Mouse (Mus musculus): Measurements from ENCODE around the gene Ston2.

Ston2 gene

DNA sequence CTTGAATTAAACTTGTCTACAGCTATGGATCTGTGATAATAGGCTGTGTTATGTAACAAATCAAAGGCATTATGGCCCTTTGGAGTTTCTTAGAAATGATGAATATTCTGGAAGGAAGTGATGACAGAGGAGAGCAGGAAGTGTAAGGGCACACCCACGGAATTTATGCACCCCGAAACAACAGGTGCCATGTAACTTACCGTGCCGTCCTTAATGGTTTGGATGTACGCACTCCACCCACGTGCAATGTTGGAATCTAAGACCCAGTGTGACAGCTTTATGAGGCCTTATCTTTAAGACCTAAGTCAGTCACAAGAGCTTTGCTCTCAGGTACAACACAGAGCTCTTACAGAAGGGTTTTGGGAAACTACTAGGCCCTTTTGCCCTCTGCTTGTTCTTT, 124.9 kb downstream of the Ston2 start:
- DNase-seq (ENCODE audit: low read depth, low spot score) = no peak

DNA sequence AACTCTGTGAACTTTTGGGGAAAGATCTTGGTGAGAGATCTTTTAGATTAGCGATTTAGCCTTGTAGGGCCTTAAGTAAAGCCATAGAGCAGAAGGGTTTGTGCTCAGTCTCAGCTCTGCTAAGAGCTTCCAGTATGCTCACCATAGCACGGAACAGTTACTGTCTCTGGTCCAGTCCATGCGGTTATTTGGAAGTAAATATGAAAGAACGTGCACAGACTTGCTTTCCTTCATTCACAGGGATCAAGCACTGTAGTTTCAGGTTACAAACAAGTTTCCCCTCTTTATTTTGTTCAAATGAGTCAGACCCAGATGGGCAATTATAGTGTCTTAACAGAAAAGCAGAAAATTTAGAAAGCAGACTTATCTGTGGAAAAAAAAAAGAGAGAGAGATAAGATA, 125.3 kb downstream of the Ston2 start:
- no peak for DNase-seq (ENCODE audit: low read depth, low spot score)

DNA sequence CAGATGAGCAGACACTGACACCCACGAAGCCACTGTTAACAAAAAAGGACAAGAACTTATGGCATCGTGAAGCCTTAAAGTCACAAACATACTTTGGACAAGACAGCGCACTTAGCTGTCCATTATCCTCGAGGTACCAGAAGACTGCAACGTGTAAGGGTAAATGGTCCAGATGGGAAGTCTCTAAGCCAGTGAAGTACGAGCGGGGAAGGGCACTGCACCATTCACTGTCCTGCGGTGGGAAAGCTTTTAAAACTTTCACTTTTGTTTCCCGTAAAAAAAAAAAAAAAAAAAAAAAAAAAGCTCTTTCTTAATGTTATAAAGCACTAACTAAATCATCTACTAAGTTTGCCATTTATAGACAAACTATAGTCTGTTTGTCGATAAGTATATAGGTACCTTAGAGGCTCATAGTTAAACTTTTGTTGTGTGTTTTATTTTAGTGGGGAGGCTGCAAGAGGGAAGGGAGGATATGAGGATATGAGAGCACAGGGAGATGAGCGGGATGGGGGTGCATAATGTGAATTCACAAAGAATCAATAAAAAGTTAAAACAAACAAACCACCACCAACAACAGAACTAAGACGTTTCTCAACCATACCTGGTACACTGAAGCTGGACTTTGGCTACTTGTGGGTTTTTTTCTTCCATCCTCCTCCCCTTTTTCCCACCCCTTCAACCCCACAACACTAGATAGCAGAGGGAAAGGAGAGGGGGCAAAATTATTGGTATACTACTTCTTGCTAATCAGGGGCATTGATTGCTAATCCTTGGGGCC, 127.4 kb downstream of the Ston2 start:
- no peak for DNase-seq (ENCODE audit: low read depth, low spot score)

DNA sequence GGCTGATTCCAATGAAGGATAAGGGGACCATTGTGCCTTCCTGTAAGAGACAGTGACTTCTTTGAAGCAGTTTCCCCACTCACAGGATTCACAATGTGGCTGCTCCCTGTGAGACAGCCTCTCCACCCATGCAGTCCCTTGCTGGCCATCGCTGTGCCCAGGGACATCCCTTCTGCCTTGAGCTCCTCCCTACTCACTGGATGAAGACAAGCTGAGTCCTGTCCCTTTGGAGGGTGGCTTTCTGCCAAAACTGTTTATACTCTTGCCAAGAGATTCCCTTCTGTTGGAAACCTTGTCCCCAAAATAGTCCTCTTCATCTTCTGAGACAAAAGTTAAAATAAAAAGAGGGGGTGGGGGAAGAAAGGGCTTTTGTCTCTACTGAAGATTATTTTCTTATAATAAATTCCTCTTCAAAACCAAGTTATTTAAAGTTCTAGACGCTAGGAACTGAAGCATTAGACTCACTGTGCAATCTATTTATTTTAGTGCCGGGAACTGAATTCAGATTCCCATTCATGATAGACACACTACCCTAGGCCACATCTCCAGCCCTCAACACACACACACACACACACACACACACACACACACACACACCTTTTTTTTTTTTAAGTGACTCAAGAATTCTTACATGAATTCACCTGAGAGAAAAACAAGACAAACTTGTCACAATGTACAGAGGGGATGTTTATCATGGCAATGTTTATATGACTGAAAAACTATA, 133.6 kb downstream of the Ston2 start:
- DNase-seq (ENCODE audit: low read depth, low spot score) = peak; percentile 71

DNA sequence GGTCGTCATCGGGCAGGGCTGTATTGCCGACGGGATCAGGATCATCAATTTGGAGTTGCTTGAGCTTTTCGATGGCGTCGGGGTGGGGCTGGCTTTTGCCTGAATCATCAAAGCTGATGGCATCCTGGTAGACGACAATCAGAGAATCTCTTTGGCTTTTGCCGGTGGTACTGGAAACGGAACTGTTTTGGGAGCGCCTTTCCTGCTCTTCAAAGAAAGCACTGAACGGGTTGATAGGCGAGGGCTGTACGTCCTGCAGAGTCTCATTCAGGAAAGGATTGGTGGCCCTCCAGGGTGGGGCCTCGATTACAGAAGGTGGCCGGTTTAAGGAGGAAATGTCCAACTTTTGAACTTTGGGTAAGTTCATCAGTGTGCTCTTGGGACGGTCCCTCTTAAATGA, 139.8 kb downstream of the Ston2 start:
- no peak for DNase-seq (ENCODE audit: low read depth, low spot score)

DNA sequence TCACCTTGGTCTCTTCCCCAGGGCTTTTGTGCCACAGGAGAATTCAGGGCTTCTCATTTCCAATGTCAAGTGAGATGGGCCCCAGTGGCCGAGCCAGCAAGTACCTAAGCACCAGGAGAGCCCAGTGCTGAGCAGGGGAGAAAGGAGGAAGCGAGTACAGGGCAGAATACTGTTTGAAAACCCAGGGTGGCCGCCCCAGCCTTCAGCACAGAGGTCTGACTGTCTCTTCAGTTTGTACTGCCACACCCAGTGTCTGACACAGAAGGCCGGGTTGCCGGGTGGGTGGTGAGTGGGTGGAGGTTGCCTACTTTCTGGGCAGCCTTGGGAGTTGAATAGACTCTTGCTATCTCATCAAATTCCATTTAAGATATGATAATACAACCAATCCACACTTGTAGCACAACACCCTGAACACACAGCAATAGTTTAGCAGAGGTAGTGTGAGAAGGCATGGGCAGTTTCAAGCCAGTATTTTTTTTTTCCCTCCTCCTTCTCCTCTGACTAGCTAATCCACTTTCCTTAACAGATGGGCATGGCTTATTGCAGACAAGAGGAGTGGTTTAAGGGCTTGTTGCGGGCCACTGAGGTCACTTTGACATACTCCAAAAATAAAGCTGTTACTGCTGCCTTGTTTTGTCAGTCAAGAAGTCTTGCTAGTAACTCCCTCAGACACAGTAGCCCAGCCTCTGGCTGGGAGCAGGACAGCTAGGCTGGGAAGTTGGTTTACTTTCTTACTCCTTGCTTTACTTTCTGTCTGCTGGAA, 142.6 kb downstream of the Ston2 start:
- DNase-seq (ENCODE audit: low read depth, low spot score) = no peak

DNA sequence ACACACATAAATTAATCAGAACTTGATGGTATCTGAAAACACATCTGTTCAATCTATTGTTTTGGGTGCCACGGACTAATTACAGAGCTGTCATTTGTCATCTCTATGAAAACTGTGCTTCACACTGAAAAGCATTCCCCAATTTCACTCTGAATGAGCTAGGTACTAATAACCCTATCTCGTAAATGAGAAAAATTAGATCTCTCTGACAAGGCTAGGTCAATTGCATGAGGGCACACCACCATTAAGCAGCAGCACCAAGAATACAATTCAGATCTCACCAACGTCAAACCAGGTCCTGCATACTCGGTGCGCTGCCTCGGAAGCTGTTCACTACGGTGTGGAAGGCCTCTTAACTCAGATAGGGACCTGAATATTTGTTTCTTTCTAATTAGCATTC, 145.0 kb downstream of the Ston2 start:
- no peak for DNase-seq (ENCODE audit: low read depth, low spot score)

DNA sequence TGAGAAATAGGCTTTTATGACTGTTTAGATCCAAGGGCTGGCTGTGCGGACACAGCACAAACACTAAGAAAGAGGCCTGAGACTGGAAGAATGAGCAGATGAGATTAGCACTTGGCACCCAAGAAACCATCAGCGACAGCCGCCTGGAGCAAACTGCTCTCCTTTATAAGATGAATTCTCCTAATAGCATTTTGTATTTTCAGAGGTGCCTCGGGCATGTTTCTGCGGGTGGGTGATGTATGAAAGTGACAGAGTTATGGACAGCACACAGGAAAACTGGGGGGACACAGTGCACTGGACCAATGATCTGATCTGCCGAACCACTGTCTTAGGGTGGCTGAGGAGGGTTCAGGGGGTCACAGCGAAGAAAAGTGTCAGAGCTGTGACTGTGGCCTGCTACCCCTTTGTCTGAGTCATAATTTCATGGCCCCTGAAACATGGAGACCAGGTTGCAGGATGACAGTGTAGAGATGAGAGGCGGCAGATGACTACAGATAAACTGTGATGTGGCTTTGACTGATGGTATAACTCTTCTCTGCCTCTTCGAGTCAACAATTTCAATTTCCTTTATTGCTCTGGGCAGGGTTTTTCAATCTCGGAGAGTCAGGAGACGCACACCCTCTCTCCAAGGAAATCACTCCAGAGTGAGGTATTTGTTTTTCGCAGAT, 145.6 kb downstream of the Ston2 start:
- DNase-seq (ENCODE audit: low read depth, low spot score) = no peak

DNA sequence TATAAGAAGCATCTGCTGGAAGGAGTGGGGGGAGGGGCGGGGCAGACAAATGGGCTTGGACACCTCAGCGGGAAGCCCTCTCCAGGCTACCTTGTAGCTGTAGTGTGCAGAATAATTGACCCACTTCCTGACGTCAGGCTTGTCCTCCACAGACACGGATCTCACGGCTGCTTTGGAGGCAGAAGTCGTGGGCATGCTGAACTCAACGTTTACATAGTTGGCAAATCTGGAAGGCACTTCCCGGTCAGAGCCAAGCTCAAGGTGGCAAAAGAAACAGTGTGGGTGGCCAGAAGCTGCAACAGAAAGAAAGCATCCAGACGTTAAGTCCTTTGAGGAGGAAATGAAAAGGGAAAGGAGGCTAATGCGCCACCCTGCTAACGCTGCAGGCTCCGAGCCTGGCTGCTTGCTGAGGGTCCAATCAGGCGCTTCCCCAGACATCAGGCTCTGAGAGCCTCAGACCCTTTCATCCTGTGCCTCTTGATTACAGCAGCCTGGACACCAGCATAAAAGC, 146.5 kb downstream of the Ston2 start:
- DNase-seq (ENCODE audit: low read depth, low spot score) = peak; percentile 70

DNA sequence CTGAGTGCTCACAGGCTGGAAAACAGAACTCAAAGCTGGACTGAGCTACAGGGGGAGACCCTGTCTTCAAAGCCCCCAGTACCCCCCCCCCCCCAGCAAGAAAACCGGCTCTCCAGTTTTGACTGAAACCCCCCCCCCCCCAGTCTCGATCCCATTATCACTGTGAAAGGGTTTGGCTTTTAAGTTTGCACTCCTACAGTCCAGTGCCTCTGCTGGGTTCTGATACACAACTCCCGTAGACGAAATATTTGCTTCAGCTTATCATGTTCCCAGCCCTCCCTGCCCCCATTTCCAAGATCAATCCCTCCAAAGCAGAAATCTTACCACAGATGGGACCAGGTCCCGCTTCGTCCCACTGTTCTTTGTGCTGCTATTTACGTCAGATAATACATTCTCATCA, 147.1 kb downstream of the Ston2 start:
- no peak for DNase-seq (ENCODE audit: low read depth, low spot score)

DNA sequence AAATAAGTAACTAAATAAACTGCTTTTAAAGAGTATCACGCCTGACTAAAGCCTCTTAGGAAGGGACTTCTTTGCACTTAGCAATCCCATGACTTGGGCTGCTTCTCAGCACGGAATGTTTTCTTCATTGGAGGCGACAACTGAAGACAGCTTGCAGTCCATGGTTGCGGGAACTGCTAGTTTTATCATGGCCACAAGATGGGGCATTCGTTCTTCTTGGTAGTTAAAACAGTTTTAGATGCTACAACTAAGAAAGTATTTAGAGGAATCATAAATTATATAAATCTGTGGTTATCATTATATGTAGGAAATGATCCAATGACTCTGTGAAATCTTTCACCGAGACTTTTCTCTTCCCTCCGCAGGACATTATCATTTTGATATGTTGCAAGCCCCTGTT, 147.5 kb downstream of the Ston2 start:
- peak; percentile 88 for DNase-seq (ENCODE audit: low read depth, low spot score)

DNA sequence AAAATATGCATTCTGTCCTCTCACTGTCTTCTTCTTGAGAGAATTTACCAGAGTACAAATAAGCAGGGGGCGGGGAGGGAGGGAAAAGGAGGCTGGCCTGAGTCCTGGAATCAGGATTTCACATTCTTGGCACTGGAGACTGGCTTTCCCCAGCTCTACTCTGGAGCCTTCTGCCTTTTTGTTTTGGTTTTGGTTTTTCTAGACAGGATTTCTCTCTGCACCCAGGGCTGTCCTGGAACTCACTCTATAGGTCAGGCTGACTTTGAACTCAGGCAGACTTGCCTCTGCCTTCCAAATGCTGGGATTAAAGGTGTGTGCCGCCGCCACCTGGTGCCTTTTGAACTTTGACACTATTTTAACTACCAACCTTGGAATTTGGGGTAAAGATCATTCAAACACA, 149.8 kb downstream of the Ston2 start:
- peak; percentile 15 for DNase-seq (ENCODE audit: low read depth, low spot score)

DNA sequence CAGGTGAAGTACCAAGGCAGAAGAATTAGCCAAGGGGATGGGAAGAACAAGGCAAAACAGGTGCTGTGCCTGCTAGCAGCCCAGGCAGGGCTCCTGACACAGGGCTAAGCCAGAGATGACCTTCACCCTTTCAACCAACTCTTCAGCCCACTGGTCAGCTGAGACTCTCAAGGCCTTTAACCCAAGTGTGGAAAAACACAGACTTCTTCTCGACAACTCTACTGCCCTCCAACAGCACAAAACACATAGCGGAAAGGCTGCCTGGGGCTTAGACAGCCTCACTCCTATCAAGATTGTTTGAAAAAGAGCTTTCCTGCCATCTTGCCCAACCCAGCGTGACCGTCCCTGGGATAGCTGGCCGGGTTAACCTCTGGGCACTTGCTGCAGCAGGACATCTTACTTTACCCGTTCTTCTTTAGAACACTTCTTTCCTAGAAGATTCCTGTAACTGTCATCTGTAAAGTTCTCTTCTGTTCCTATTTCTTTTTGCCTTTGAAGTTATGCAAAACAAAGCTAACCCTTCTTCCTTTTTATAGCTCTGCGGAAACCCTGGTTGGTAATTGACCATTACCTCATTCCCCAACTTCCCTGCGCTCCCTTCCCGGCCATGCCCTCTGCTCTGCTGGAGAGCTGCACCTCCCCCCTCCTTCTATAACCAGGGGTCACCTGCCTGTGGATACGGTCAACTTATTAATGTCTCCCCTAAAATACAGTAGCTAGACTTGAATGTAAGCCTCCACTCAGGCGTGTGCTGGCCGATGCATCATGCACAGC, 150.9 kb downstream of the Ston2 start:
- no peak for DNase-seq (ENCODE audit: low read depth, low spot score)

DNA sequence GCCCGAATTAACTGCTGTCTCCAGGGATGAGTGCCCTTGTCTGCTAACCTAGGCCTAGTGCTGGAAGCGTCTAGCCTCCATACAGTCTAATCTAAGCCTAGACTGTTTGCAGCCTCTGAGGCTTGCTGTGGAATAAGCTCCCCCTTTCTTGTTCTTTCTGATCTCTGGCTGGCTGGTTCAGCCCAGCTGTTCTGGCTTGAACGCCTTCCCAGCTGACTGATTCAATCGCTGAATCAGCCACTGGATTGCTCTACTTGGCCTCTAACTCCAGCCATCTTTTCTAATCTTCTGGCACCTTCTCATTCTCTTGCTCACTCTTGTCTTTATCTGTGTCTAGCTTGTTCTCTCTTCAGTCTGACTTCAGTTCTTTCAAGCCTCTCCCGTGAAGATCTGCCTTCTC, 161.7 kb downstream of the Ston2 start:
- no peak for DNase-seq (ENCODE audit: low read depth, low spot score)

DNA sequence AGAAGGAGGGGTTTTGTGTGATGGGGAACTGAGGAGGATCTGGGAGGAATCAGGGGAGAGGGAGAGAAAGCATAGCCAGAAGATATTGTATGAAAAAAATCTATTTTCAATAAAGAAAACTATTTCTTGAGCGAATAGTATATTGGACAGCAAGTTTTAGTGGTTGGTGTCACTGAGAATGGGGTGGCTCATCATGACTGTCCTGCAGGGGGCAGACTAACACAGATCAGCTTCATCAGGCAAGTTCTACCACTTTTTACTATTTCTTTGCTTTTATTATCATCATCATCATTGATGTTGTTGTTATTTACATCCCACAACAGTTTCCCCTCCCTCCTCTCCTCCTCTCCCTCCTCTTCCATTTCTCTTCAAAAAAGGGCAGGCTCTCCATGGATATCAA, 163.2 kb downstream of the Ston2 start:
- peak; percentile 43 for DNase-seq (ENCODE audit: low read depth, low spot score)

DNA sequence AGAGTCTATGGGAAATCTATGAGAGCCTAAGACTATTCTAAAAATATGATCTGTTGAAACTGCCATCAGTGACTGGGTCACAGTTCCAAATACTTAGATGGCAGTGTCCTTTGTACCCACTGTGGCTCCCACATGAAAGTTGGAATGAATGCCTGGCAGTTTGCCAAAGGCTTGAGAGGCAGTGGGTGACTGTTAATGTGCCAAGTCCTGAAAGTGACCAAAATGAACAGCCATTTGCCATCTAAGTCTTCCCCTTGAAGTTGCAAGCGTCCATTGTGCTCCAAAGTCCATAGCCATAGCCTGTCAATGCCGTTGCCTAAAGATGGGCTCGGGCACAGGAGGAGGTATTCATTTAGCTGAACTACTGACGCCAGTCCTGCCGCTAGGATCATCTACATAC, 178.8 kb downstream of the Ston2 start:
- DNase-seq (ENCODE audit: low read depth, low spot score) = peak; percentile 37

DNA sequence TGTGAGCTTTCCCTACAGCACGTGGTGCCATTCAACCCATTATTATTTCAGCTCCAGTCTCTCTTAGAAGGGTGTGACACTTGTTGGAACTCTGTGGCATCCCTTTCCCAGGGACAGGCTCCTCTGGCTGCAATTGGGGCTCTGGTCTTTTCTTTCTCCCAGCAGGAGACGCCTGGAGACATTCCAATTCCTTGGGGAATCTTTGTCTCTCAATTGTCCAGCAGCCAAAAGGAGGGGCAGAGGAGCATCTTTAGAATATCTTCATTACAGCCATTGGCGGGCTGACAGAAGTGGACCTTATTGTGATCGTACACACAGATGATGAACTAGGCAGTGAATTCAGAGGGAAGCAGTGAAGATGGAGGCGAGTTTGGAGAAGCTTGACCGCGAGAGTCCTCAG, 180.5 kb downstream of the Ston2 start:
- no peak for DNase-seq (ENCODE audit: low read depth, low spot score)

DNA sequence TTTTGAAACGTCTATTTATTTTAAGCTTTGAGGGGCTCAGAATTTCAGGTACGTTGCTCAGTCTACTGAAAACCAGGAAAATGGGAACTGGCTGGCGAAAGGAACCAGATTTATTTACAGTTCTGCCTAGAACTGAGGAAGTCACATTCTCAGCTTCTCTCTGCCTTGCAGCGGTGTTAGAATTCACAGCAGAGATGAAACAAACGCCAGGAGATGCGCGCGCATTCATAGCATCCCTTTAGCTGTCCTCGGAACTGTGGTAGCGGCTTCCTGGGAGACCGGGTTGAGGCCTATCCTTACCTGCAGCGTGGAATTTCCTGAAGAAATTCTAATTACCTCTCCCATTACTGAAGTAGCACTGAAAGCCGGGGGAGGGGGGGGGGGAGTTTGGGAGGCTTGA, 181.5 kb downstream of the Ston2 start:
- peak; percentile 52 for DNase-seq (ENCODE audit: low read depth, low spot score)

DNA sequence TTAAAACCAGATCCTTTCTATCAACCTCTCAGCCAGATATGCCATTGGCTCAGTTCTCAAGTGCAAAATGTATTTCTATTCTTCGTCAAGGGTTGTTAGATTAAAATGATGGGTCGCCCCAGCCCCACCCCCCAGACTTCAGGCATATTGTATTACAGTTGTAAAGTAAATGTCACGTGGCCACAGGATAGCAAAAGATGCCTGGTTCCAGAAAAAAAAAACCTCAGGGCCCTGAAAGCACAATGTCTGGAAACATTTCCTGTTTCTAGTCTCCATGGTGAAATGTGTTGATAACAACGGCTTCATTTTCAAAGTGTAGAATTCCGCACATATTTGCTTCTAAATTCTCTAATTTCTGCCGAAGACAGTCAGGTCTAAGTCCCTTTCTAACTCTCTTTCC, 183.6 kb downstream of the Ston2 start:
- DNase-seq (ENCODE audit: low read depth, low spot score) = no peak

DNA sequence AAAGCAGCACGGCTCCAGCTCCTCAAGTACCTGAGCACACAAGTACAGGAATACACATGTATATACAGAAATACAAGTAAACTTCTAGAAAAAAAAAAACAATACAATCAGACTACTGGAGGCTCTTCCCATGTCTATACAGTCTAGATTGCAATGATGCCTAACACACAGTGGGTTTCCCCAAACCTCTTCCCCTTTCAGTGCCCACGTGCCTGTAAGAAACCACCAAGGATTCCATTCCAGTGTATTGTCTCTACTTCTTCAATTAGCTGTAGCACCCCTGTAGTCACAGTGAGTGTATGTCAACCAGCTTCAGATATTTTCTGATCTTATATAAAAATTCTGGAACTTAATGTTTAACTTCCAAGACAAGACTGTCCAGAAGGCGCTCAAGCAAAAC, 196.1 kb downstream of the Ston2 start:
- no peak for DNase-seq (ENCODE audit: low read depth, low spot score)

DNA sequence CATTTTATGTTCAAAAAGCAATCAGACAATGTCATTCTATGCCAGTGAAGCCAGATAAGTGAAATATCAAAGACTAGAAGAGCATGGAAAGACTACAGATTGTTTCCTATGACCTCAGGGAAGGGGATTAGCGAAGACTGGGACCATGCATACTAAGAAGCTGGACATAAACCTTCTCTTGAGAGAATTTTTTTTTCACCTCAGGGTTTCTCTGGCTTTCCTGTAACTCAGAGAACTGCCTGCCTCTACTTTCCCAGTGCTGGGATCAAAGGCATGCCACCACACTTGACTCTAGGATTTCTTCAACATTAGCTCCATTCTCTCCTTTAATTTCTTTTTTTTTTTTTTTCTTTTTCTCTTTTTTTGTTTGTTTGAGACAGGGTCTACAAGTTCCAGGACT, 197.0 kb downstream of the Ston2 start:
- no peak for DNase-seq (ENCODE audit: low read depth, low spot score)

Data from brain, adult 2 months (tissue).